Mouse (Mus musculus) bone marrow, adult 2 months (tissue): ENCODE data around the gene Wrnip1. TPM values are rescaled to one million over a fixed set of nuclear protein-coding genes. Genes with fewer than 3 reads are reported as not detected.
"Not testable (repeated sequence)": the region's sequence is repeated elsewhere in the genome, so short reads cannot be mapped to it uniquely, and the experiment has no call there.

Source experiments
- H3K27ac ChIP-seq: fragments of 200-500 bp; 2 replicates; pipeline ENCODE4 v1.5.1; 2012; ENCODE audit warnings: low read depth, mild to moderate bottlenecking, control low read depth, inconsistent platforms, low read length; ENCODE audit not compliant: control insufficient read depth, poor library complexity, insufficient read depth
- H3K4me1 ChIP-seq: fragments of 200-500 bp; 2 replicates; pipeline ENCODE4 v1.6.1; 2011; ENCODE audit warnings: low read length; ENCODE audit not compliant: control insufficient read depth, insufficient read depth
- H3K4me3 ChIP-seq: fragments of 200-500 bp; replicated peaks from 2 replicates; pipeline ENCODE3; 2011; ENCODE audit warnings: mild to moderate bottlenecking, low read depth, low read length, control low read depth; ENCODE audit not compliant: control insufficient read depth
- CTCF ChIP-seq: fragments of 200-500 bp; IDR thresholded peaks from 2 replicates; pipeline ENCODE4 v1.5.1; 2011; ENCODE audit warnings: low read length, control low read depth; ENCODE audit not compliant: control insufficient read depth, insufficient read depth
- POLR2A ChIP-seq: fragments of 200-500 bp; IDR thresholded peaks from 2 replicates; pipeline ENCODE4 v1.6.1; 2011; ENCODE audit warnings: low read depth, mild to moderate bottlenecking, control low read depth, low read length, borderline replicate concordance; ENCODE audit not compliant: control insufficient read depth
- WGBS: fragments of 180-500 bp; shearing (Covaris S2); methylation state at CpG from one replicate; pipeline ENCODE4 v1.1.7; 2018; 5-methylcytosine and 5-hydroxymethylcytosine counted together
- polyA plus RNA-seq: library from polyadenylated mRNA; stranded (reverse); fragments of >200 nt; gene quantifications from 2 replicates; pipeline ENCODE4 v1.2.4, GENCODE M21; 2011; ENCODE audit warnings: low replicate concordance; ENCODE audit not compliant: missing spikeins, insufficient read depth, insufficient read length

Gene Wrnip1
- polyA plus RNA-seq, 1 experiment = 9.0 TPM

DNA sequence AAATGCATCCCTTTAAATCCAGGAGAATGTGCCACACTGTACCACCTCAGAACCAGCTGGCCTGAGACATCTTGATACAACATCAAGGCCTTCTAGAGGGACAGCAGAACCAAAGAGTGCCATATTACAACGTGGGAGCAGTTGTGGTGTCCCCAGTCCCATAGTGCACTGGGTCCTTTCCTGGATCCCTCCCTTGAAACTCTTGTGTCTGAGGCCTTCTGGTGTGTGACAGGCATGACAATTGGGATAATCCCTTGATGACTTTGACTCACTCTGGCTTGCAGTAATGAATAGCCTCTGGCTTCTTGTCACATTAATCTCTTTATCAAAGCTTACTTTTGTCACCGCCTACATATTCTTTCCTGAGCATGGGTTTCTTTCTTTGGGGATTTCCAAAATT is 65.2 kb downstream of the Wrnip1 start:
- Histone ChIP-seq H3K4me3 (no peak overlapping the region), H3K27ac (no peak overlapping the region), H3K4me1 (no peaks in the 10 kb centered on the region; the same call in 1 of the 2 replicates)
- WGBS = 55% methylated on average over 2 of the region's 2 CpGs
- TF ChIP-seq CTCF (no peak), POLR2A (no peak)

- not testable (repeated sequence) for H3K4me3 ChIP-seq, H3K27ac ChIP-seq, H3K4me1 ChIP-seq
- 20% methylated on average over 4 of the region's 4 CpGs for WGBS
These were observed 66.4 kb downstream of the Wrnip1 start for GRCm38 (mm10) chr13:32868233-32868632.

DNA sequence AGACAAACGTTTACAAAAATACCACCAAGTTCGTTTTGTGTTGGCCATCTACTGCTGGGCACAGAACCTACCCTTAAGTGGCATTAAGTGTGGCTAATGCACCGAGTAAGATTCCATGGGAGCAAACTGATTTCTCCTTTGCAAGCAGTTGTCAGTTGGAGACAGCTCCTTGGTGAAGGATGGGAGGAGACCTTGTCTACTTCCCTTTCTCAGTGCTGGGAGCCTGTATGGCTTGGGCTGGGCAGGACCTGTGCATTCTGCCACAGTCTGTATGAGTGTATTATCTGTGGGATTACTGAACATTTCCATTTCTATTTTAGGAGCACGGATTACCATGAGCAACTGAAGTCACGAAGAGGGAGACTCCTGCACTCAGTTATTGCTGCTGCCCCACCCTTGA is 67.0 kb downstream of the Wrnip1 start:
- no peaks in the 10 kb centered on the region; the same call in 1 of the 2 replicates for H3K4me1 ChIP-seq
- H3K4me3 ChIP-seq = no peak overlapping the region
- TF ChIP-seq CTCF = no peak
- TF ChIP-seq POLR2A = no peak
- WGBS = 59% methylated on average over 5 of the region's 5 CpGs
- no peak overlapping the region for H3K27ac ChIP-seq

Other genes starting within 250 kb of the Wrnip1 start
- gene Mylk4, start 18.1 kb upstream of the Wrnip1 start, polyA plus RNA-seq = 1.1 TPM in 2 replicates
- gene D930007J09Rik, start 811 bp downstream of the Wrnip1 start, polyA plus RNA-seq = not detected in 2 replicates
- 42.2 and 91.9 TPM in 2 replicates for gene Serpinb1a, start 49.1 kb downstream of the Wrnip1 start, polyA plus RNA-seq
- gene Serpinb1c, start 96.2 kb downstream of the Wrnip1 start, polyA plus RNA-seq = not detected in 2 replicates
- 2.9 and 6.2 TPM in 2 replicates for gene Serpinb6b, start 163.2 kb downstream of the Wrnip1 start, polyA plus RNA-seq
- gene Serpinb9, start 201.2 kb downstream of the Wrnip1 start, polyA plus RNA-seq = 3.1 and 6.7 TPM in 2 replicates
- 0.70 and 2.3 TPM in 2 replicates for gene Serpinb9b, start 225.4 kb downstream of the Wrnip1 start, polyA plus RNA-seq